Mouse (Mus musculus) retina, postnatal 7 days (tissue): ENCODE results near the gene Ssc5d.

Experiments
- DNase-seq: peaks from one replicate; pipeline ENCODE4 v3.0.0-alpha.2; 2012; ENCODE audit warnings: low read depth, low spot score

Ssc5d gene

DNA sequence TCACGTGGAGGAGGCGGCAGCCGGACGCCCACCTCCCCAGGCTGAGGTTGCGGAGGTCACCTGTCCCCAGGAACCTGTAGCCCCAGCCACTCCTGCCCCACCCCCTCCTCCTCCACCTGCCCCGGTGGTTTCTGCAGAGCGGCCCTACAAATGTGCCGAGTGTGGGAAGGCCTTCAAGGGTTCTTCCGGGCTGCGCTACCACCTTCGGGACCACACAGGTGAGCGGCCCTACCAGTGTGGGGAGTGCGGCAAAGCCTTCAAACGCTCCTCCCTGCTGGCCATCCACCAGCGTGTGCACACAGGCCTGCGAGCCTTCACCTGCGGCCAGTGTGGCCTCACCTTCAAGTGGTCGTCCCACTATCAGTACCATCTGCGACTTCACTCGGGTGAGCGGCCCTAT, 5.6 kb upstream of the Ssc5d start:
- DNase-seq, result no peak

DNA sequence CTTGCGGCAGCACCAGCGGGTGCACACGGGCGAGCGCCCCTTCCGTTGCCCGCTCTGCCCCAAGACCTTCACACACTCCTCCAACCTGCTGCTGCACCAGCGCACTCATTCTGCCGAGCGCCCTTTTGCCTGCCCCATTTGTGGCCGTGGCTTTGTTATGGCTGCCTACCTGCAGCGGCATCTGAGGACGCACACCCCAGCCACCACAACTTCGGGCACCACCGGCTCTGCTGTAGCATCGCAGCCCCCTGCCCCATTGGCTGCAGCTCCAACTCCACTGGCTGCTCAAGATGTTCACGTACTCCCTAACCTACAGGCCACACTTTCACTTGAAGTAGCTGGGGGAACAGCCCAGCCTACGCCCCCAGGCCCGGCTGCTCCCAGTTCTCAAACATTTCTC, 5.1 kb upstream of the Ssc5d start:
- DNase-seq, result no peak

DNA sequence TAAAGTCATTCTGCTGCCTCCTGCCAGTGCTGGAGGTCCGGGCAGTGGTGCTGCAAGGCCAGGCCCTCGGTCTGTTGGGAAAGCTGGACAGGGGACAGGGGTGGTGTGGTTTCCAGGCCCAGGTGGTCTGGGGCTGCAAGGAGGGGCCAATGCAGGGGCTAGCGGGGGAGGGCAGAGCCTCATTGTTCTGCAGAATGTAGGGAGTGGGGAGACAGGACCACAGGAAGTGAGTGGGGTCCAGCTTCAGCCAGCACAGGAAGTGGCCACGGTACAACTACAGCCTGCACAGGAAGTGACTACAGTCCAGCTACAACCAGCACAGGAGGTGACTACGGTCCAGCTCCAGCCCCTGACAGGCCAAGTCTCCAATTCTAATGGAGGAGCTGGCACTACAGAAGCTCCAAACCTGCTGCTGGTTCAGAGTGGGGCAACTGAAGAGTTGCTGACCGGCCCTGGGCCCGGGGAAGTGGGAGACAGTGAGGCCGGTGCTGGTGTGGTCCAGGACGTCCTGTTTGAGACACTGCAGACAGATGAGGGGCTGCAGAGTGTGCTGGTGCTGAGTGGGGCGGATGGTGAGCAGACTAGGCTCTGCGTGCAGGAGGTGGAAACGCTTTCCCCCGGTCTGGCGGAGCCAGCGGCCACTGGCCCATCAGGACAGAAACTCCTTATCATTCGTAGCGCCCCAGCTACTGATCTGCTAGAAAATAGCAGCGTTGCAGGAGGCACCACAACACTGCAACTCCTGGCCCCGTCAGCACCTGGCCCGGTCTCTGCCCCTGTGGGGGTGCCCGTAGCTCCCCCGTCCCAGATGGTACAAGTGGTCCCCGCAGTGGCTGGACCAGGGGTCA, 4.4 kb upstream of the Ssc5d start:
- DNase-seq, result no peak

DNA sequence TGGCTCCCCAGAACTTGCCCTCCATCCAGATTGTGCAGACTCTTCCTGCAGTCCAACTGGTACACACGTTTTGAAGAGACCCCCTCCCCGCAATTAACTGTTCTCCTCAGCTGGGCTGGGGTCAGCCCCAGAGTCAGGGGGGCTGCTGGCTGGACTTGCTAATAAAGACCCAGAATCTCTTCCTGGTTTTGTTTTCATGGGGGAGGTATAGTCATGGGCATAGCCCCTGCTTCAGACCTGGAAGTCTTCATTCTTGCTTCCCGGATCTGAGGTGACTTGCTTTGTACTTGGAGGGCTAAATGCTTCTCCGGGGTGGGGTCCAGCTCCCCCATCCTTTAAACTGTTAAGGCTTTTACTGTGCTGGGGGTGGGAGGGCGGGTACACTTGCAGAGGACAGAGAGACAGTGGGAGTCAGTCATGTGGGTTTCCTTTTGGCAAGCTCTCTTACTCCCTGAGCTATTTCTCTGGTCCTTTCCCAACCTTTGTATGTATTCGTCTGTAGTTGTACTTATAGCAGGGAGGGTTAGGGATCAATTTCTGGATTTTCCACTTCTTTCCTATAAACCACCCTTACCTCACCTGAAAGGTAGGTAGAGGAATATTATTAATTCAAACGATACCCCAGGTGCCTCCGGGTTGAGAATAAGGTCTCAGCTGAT, 3.6 kb upstream of the Ssc5d start, which contains the start of gene Nat14:
Gene Nat14 (plus strand): TSS at position 205 of the 659 bp plus-strand sequence.
- DNase-seq, result no peak

DNA sequence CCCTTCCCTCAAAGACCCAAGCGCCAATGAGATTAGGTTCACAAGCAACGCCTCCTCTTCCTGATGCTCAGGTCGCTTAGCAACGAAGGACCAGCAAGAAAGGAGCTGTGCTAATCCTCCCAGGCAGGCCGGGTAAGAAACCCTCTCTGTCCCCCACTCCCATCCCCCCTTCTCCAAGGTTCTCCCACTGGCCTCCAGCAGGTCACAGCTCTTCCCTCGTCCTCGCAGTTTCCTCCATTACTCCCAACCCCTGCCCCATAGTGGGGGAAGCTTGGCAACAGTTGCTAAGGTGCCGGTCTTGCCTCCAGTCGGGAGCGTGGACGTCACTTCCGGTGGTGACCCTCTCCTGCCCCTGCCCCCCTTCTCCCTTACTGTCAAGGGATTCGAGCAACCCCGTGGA, 3.1 kb upstream of the Ssc5d start:
- DNase-seq, result peak; percentile 77

DNA sequence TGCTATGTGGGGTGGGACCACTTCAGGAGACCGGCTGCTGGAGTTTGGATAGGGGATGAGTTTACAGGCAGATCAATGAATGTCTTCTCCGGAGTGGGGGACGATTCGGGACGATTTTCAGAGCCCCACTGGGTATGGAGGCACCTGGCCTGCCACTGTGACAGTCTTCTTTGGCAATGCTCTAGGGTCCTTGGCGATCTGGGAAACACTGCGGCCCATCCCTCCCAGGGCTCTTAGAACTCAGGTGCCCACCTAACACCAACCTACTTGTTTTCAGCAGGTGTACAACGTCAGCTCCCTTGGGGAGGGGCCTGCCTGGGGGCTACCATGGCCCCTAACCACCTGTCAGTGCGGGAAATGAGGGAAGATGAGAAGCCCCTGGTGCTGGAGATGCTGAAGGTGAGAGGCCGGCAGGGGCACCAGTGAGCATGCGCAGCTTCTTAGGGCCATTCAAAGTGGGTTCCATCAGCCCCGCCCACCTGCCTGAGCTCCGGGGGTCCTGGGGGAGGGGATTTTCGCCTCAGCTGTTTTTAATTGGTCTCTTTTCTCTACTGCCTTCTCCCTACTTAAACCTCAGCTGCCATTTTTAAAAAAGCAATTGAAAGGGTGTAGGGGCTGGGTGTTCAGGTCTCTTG, 2.5 kb upstream of the Ssc5d start:
- peak; percentile 44 for DNase-seq

DNA sequence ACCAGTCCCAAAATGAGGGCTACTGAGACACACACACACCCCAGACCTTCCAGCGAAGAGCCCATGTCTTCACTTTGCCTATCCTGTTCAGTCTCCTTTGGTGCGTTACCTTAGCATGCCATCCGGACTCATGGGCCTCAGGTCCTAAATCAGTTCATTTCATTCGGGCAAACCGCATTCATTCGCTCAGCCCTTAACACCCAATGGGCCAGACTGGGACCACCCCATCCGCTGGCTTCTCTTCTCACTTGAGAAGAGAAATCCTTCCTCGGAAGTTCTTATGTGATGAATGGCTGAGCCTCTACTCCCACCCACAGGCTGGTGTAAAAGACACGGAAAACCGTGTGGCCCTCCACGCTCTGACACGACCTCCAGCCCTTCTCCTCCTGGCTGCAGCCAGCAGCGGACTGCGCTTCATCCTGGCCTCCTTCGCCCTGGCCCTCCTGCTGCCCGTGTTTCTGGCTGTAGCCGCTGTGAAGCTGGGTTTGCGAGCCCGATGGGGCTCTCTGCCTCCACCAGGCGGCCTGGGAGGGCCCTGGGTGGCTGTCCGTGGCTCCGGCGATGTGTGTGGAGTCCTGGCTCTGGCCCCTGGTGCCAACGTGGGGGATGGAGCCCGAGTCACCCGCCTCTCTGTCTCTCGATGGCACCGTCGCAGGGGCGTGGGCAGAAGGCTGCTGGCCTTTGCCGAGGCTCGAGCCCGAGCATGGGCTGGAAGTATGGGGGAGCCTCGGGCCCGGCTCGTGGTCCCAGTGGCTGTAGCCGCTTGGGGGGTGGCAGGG, 1.8 kb upstream of the Ssc5d start:
- no peak for DNase-seq

DNA sequence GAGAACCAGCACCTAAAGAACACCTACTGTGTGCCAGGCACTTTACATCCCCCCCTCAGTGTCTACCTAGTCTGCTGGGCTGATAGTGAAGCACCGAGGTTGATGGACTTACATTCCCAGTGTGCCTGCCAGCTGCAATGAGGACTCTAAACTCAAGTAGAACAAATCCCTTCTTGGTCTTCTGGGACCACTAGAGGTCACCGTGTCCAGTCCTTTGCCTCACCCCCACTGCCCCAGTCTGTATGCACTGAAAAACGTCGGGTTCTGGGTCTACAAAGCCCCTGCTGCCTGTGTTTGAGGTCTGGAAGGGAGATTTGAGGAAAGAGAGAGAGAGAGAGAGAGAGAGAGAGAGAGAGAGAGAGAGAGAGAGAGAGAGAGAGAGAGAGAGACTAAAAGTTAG, 1.1 kb upstream of the Ssc5d start:
- no peak for DNase-seq

DNA sequence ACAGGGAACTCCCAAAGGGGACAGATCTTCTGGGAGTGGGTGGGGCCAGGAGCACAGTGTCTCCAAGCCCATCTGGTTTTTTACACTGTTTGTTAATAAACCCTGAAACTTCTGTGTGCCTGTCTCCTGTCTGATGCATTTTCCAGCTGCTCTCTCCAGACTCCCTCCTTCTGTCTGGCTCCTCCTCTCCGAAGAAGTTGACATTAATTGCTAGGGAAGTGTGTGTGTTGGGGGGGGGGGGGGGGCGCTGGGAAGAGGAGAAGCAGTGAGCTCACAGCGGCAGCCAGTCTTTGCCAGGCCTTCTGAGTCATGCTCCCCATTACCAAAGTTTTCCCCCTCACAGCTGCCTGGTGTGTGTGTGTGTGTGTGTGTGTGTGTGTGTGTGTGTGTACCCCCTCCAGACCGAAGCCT, 689 bp upstream of the Ssc5d start:
- DNase-seq, result no peak

DNA sequence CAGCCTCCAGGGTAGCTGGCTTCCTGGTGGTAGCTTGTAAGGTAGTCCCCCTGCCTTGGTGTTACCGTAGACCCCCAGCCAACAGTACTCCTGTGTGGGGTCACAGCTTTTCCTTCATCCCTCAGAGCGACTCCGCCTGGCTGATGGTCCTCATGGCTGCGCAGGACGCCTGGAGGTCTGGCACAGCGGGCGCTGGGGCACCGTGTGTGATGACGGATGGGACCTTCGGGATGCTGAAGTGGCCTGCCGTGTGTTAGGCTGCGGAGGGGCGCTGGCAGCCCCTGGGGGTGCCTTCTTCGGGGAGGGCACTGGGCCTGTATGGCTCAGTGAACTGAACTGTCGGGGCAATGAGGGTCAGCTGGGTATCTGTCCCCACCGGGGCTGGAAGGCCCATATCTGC, 1.3 kb downstream of the Ssc5d start:
- DNase-seq, result no peak

DNA sequence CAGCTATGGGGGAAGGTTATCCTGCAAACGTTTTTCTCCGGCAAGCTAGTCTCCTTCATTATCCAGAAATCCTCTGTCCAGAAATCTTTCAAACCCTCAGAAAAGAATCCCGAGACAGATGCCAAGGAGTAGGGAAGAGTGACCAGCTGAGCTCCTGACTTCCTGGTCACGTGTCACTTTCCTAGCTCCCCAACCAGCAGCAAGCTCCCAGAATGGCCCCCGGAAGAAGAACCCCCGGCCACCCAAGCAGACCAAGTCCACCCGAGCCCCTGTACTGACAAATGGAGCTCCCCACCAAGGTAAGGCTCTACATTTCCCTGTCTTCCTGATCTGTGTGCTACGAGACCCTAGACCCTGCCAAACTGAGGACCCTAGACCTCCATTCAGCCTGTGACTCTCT, 2.1 kb downstream of the Ssc5d start:
- DNase-seq, result no peak

DNA sequence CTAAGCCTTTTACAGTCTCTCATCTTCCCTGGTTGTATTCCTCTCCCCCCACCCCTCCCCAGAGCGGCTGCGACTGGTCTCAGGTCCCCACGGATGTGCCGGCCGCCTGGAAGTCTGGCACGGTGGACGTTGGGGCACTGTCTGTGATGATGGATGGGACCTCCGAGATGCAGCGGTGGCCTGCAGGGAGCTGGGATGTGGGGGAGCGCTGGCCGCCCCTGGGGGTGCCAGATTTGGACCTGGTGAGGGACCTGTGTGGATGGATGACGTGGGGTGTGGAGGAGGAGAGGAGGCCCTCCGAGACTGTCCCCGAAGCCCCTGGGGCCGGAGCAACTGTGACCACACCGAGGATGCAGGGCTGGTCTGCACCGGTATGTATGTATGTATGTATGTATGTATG, 2.7 kb downstream of the Ssc5d start:
- no peak for DNase-seq

DNA sequence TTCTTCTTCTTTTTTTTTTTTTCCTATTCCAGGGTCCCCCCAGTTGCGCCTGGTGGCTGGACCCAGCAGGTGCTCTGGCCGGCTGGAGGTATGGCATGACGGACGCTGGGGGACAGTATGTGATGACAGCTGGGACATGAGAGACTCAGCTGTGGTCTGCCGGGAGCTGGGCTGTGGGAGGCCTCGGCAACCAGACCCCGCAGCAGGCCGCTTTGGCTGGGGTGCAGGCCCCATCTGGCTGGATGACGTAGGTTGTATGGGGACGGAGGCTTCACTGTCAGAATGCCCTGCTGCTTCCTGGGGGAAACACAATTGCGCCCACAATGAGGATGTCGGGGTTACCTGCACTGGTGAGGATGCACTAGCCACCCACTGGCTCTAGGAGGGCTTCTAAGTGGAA, 7.5 kb downstream of the Ssc5d start:
- DNase-seq, result no peak

DNA sequence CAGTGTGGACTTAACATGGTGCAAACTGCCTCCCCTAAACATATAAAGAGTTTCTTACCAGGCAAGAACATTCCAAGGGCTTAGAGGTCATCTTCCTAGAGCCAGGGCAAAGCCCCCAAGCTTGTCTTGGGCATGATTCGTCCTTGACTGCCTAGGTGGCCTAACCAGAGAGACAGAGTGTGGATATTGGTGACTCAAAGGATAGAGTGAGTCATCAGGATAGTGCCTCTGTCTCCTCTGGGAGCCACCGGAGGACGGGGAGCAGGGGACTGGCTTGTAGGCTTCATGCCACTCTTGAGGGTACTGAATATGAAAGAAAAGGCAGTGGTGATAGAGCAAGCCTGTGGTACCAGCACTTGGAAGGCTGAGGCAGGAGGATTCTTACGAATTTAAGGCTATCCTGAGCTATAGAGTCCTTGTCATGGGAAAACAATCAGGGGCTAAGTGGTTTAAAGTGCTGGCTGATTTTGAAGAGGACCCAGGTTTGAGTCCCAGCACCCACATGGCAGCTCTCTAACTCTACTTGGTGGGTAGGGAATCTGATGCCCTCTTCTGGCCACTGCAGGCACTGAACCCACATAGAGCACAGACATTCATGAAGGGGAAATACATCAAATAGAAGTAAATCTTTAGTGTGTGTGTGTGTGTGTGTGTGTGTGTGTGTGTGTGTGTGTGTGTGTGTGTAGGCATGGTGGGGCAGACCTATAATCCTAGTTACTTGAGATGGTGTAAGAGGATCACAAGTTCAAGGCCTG, 8.8 kb downstream of the Ssc5d start:
- DNase-seq, result no peak

DNA sequence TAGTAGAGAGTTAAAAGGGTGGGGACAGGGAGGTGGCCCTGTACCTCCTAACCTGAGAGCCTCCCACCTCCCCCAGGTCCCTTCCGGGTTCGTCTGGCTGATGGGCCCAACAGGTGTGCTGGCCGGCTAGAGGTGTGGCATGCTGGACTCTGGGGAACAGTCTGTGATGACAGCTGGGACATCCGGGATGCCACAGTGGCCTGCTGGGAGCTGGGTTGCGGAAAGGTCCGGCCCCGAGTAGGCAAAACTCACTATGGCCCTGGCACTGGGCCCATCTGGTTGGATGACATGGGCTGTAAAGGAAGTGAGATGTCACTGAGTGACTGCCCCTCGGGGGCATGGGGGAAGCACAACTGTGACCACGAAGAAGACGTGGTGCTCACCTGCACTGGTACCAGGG, 11.2 kb downstream of the Ssc5d start:
- no peak for DNase-seq

DNA sequence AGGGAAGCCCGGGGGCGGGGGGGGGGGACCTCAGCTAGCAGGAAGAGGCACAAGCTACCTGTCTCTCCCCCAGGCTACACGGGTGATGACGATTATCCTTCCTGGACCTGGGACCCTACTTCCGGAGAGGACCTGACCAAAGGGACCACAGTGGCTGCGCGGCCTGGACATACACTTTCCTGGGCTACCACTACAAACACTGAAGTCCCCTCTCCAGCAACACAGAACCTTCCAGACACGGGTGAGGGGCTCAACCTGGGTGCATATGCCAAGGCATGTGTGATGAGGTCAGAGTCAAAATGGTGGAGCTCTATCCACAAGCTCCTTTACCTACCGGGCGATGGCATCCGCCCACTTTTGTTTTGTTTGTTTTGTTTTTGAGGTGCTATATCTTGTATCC, 11.8 kb downstream of the Ssc5d start:
- no peak for DNase-seq

DNA sequence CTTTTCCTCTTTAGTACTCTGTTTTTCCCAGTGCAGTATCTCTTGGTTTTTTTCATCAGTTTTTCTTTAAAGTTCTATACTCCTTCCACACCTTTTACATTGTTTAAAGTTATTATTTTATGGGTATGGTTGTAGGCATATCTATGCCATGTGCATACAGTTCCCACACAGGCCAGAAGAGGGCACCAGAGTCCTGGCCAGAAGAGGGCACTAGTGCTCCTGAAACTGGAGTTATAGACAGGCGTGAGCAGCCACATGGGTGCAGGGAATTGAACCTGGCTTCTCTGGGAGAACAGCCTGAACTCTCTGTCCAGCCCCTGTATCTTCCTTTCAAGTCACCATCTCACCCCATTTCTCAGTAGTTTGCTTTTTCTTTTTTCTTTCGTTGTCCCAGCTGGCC, 12.9 kb downstream of the Ssc5d start:
- DNase-seq, result no peak

DNA sequence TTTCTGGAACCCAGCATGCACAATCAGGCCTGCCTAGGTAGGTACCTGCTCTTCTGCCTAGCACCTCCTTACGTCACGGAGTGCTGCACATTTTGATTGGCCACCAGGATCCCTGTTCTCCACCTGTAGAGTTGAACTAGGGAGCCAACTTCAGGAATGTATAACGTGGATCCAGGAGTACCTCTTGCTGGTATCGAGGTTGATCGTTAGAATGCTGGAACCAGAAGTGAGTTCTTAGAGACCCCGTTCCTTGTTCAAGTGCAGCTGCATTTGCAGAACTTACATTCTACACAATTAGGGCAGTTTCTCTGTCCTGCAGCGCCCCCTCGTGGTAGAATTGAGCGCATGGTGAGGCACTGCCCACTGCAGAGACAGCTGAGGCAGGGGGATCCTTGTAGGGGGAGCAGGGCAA, 14.5 kb downstream of the Ssc5d start:
- DNase-seq, result peak; percentile 80

DNA sequence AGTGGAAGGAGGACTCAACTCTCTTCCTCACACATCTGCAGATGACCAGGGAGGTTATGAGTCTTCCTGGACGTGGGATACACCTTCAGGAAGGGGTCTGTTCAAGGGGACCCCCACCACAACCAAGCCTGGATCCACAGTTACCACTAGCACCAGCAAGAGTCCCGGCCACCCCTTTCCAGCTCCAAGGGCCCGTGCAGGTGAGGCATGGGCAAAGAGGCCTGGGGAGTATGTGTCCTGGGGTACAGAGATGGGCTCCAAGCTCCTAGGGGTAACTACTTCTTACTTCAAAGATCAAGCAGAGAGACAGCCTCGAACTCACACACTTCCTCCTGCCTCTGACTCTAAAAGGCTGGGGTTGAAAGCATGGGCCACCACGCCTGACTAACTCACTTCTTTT, 17.1 kb downstream of the Ssc5d start:
- no peak for DNase-seq

DNA sequence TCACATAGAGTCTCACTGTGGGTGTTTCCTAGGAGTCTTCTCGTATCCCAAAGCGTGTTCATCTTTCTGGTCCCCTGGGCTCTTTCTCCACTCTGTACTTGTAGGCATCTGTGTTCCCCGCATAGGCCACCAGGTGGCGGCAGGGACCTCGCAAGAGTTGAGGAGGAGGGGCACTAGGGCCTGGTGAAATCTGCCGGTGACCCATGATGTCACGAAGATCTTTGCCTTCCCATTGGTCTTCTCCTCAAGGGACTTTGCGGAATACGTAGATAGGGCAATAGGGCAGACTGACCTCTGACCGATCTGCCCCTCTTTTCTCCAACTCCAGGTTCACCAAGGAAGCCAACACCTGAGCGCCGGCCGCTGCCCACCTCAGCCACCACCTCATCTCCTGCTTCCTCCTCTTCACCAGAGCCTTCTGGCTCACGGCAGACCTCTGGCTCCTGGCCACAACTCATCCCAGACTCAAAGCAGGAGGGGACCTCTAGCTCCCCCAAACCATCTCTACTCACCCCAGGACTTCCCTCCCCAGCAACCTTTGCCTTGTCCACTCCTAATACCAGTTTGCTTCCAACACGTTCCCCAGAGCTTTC, 17.7 kb downstream of the Ssc5d start:
- DNase-seq, result peak; percentile 92

DNA sequence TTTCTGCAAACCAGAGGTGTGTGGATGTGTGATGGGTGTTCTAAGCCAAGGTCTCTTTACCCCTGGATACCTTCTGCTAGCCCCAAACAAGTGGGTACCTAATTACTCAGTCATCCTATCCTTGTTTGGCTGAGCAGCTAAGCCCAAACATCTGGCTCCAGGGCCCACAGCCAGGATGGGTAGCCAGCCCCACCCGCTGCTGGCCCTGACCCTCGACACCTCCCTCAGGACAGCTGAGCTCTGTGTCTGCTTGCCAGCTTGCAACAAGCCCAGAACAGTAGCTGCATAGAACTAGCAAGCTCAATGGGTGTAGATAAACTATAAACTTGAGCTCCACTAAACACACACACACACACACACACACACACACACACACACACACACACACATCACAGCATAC, 22.3 kb downstream of the Ssc5d start:
- DNase-seq, result no peak
